In genomic region chrX:13413135-13413534, GRCm38 (mm10) we compare ENCODE assay signal across 29 mouse cellular contexts. TPM values are rescaled to one million over a fixed set of nuclear protein-coding genes. Genes with fewer than 3 reads are reported as not detected.
DNase-seq lines count a peak whose midpoint lies in the region; ATAC-seq and TF ChIP-seq lines count a peak whose summit lies in the region.
"Had no signal": no experiment of that assay in that cellular context is flagged by ENCODE, and none has a peak within 500 bp of the region (broad histone marks: within the 10 kb centered on the region; RNA-seq: fewer than 3 reads in every experiment).

No protein-coding gene starts in this region.

- H3K27ac ChIP-seq in forebrain, embryonic 16.5 days (ENCODE audit: low read length) = no peak overlapping the region
- H3K27ac ChIP-seq in forebrain, embryonic 11.5 days (ENCODE audit: low read depth, low read length) = no peak overlapping the region
- H3K27ac ChIP-seq in intestine, embryonic 16.5 days (ENCODE audit: low read length) = peak overlapping the region; percentile 61
- no peak overlapping the region for H3K27ac ChIP-seq in stomach, embryonic 16.5 days (ENCODE audit: low read length)
- no peak overlapping the region for H3K27ac ChIP-seq in layer of hippocampus, adult 2 months
- H3K27ac ChIP-seq: embryonic facial prominence, embryonic 15.5 days; hindbrain, postnatal 0 days; limb, embryonic 12.5 days; neural tube, embryonic 15.5 days had no signal

- no peaks in the 10 kb centered on the region; the same call in 1 of the 2 replicates for H3K27me3 ChIP-seq in forebrain, embryonic 16.5 days (replicated peaks; ENCODE audit: control insufficient read depth, insufficient read depth, low read length)
- peaks cover 2% of the 10 kb centered on the region; the same call in 1 of the 2 replicates for H3K27me3 ChIP-seq in forebrain, embryonic 11.5 days (ENCODE audit: control insufficient read depth, insufficient read depth, low read length)
- H3K27me3 ChIP-seq in intestine, embryonic 16.5 days (replicated peaks; ENCODE audit: control insufficient read depth, insufficient read depth, low read length) = peaks cover 2% of the 10 kb centered on the region; the same call in 1 of the 2 replicates
- H3K27me3 ChIP-seq in stomach, embryonic 16.5 days (ENCODE audit: control insufficient read depth, insufficient read depth, low read length) = peaks cover 10% of the 10 kb centered on the region; the same call in 1 of the 2 replicates

- ATAC-seq in forebrain, embryonic 16.5 days = peak; percentile 52; the same call in 1 of the 2 replicates
- ATAC-seq in forebrain, embryonic 11.5 days (replicated peaks; ENCODE audit: low FRiP score) = no peak
- peak; percentile 93 for ATAC-seq in intestine, embryonic 16.5 days
- ATAC-seq in stomach, embryonic 16.5 days (ENCODE audit: insufficient read depth, low FRiP score) = peak; percentile 80; the same call in 1 of the 2 replicates
- ATAC-seq: hindbrain, postnatal 0 days; liver, postnatal 0 days had no signal

- no peak overlapping the region for H3K4me2 ChIP-seq in forebrain, embryonic 16.5 days (ENCODE audit: low read length)
- H3K4me2 ChIP-seq in forebrain, embryonic 11.5 days (ENCODE audit: low read depth, low read length, severe bottlenecking) = no peak overlapping the region
- H3K4me2 ChIP-seq in intestine, embryonic 16.5 days (ENCODE audit: low read depth, low read length) = no peak overlapping the region
- H3K4me2 ChIP-seq in stomach, embryonic 16.5 days (ENCODE audit: low read depth, low read length) = no peak overlapping the region
- H3K4me2 ChIP-seq: embryonic facial prominence, embryonic 15.5 days; heart, embryonic 12.5 days; limb, embryonic 12.5 days; liver, embryonic 11.5 days; midbrain, embryonic 11.5 days; neural tube, embryonic 15.5 days had no signal

- DNase-seq in forebrain, embryonic 11.5 days (ENCODE audit: low spot score) = no peak
- peak; percentile 10 for DNase-seq in adrenal gland, postnatal 10 days
- no peak for DNase-seq in layer of hippocampus, adult 2 months (ENCODE audit: low spot score in 2 of 2)
- no peak for DNase-seq in frontal cortex, postnatal 36 days (ENCODE audit: low spot score in 2 of 2)
- no peak for DNase-seq in neural tube, embryonic 10.5 days (ENCODE audit: extremely low spot score, low spot score)
- DNase-seq: cerebellum, adult 11 months; cerebellum, adult 9-11 months; gastrocnemius, postnatal 25 days; heart, adult 18-20 months; heart, postnatal 10 days; kidney, adult 8-10 months; kidney, postnatal 14 days; layer of hippocampus, postnatal 36 days; liver, postnatal 0 days; lung, postnatal 10 days; right cerebral cortex, postnatal 14 days; thymus, postnatal 14 days had no signal

- H3K4me3 ChIP-seq in forebrain, embryonic 16.5 days (replicated peaks; ENCODE audit: low read length) = no peak overlapping the region
- no peak overlapping the region for H3K4me3 ChIP-seq in forebrain, embryonic 11.5 days (ENCODE audit: low read depth, low read length)
- no peak overlapping the region for H3K4me3 ChIP-seq in intestine, embryonic 16.5 days (ENCODE audit: low read length)
- H3K4me3 ChIP-seq in stomach, embryonic 16.5 days (replicated peaks; ENCODE audit: low read length) = no peak overlapping the region
- H3K4me3 ChIP-seq in layer of hippocampus, adult 2 months = no peak overlapping the region
- H3K4me3 ChIP-seq: embryonic facial prominence, embryonic 15.5 days; heart, embryonic 12.5 days; limb, embryonic 12.5 days; neural tube, embryonic 15.5 days had no signal

- no peaks in the 10 kb centered on the region for H3K9me3 ChIP-seq in forebrain, embryonic 16.5 days (ENCODE audit: control insufficient read depth, low read length)
- H3K9me3 ChIP-seq in forebrain, embryonic 11.5 days (ENCODE audit: control insufficient read depth, low read length) = no peaks in the 10 kb centered on the region
- H3K9me3 ChIP-seq in intestine, embryonic 16.5 days (ENCODE audit: control insufficient read depth, low read length) = no peaks in the 10 kb centered on the region
- H3K9me3 ChIP-seq in stomach, embryonic 16.5 days (replicated peaks; ENCODE audit: control insufficient read depth, low read length) = no peaks in the 10 kb centered on the region
- H3K9me3 ChIP-seq: embryonic facial prominence, embryonic 15.5 days; heart, embryonic 12.5 days; limb, embryonic 12.5 days; neural tube, embryonic 15.5 days had no signal

- no peak overlapping the region for H3K9ac ChIP-seq in forebrain, embryonic 16.5 days (replicated peaks; ENCODE audit: low read depth, low read length)
- no peak overlapping the region for H3K9ac ChIP-seq in forebrain, embryonic 11.5 days (ENCODE audit: low read length)
- no peak overlapping the region for H3K9ac ChIP-seq in intestine, embryonic 16.5 days (ENCODE audit: low read depth, low read length)
- no peak overlapping the region for H3K9ac ChIP-seq in stomach, embryonic 16.5 days (ENCODE audit: low read length)
- H3K9ac ChIP-seq: embryonic facial prominence, embryonic 15.5 days; heart, embryonic 12.5 days; limb, embryonic 12.5 days; liver, postnatal 0 days; neural tube, embryonic 15.5 days had no signal

- no peak for TF ChIP-seq CTCF in layer of hippocampus, adult 2 months (conservative IDR thresholded peaks at IDR 0.05)

- H3K36me3 ChIP-seq in forebrain, embryonic 16.5 days (ENCODE audit: control insufficient read depth, insufficient read depth) = no peaks in the 10 kb centered on the region
- H3K36me3 ChIP-seq in forebrain, embryonic 11.5 days (ENCODE audit: control insufficient read depth, insufficient read depth, low read length) = no peaks in the 10 kb centered on the region
- no peaks in the 10 kb centered on the region for H3K36me3 ChIP-seq in intestine, embryonic 16.5 days (ENCODE audit: control insufficient read depth, insufficient read depth, low read length)
- H3K36me3 ChIP-seq in stomach, embryonic 16.5 days (ENCODE audit: control insufficient read depth, insufficient read depth, low read length) = no peaks in the 10 kb centered on the region
- H3K36me3 ChIP-seq: embryonic facial prominence, embryonic 15.5 days; heart, embryonic 12.5 days; limb, embryonic 12.5 days; neural tube, embryonic 15.5 days had no signal

- no peaks in the 10 kb centered on the region for H3K4me1 ChIP-seq in forebrain, embryonic 16.5 days (replicated peaks; ENCODE audit: control insufficient read depth, insufficient read depth, low read length)
- no peaks in the 10 kb centered on the region for H3K4me1 ChIP-seq in forebrain, embryonic 11.5 days (replicated peaks; ENCODE audit: control insufficient read depth, insufficient read depth, low read length)
- no peaks in the 10 kb centered on the region for H3K4me1 ChIP-seq in intestine, embryonic 16.5 days (ENCODE audit: control insufficient read depth, insufficient read depth, low read length)
- H3K4me1 ChIP-seq in stomach, embryonic 16.5 days (ENCODE audit: control insufficient read depth, insufficient read depth, low read length) = no peaks in the 10 kb centered on the region
- H3K4me1 ChIP-seq: embryonic facial prominence, embryonic 15.5 days; heart, embryonic 12.5 days; limb, embryonic 12.5 days; neural tube, embryonic 15.5 days had no signal

- WGBS in forebrain, embryonic 16.5 days = 28% methylated on average over 3 of the region's 3 CpGs
- 56% methylated on average over 3 of the region's 3 CpGs for WGBS in forebrain, embryonic 11.5 days
- 41% methylated on average over 3 of the region's 3 CpGs for WGBS in intestine, embryonic 16.5 days
- 46% methylated on average over 3 of the region's 3 CpGs for WGBS in stomach, embryonic 16.5 days

RNA-seq across cellular contexts. Expression of gene Nyx, which starts 52.8 kb away (rescaled TPM):
- 0.09 and 0.15 TPM in 2 replicates for polyA plus RNA-seq in forebrain, embryonic 16.5 days (2015; fragmentation: Nextera tagmentation; extraction: Ambion mirVana)
- polyA plus RNA-seq in forebrain, embryonic 11.5 days (2014; fragmentation: Nextera tagmentation; extraction: Ambion mirVana) = 0.04 TPM in 1 of 2 replicates, not detected in the other
- total RNA-seq in adrenal gland, postnatal 10 days (2021) = under 1 TPM; 0.15 to 0.21 TPM
- 0.04 and 0.05 TPM in 2 replicates for polyA plus RNA-seq in intestine, embryonic 16.5 days (2015; fragmentation: Nextera tagmentation; extraction: Ambion mirVana)
- polyA plus RNA-seq in stomach, embryonic 16.5 days (2015; fragmentation: Nextera tagmentation; extraction: Ambion mirVana) = 0.06 TPM in 2 replicates
- total RNA-seq in layer of hippocampus, adult 2 months (2021) = 1 to 10 TPM in 1 of 2 experiments, under 1 TPM in 1; 0.59 to 1.1 TPM
- total RNA-seq: common myeloid progenitor, adult 5-6 weeks had no signal
- polyA plus RNA-seq: hindbrain, embryonic 11.5 days; liver, embryonic 11.5 days had no signal
